Mouse (Mus musculus) liver, embryonic 16.5 days (tissue): ENCODE data around the gene Galnt4. TPM values are rescaled to one million over a fixed set of nuclear protein-coding genes. Genes with fewer than 3 reads are reported as not detected.

Experiments used
- ATAC-seq: fragments of 200-750 bp; cut with Nextera tagmentation; 2 replicates; pipeline ENCODE4 v1.8.0; 2017; ENCODE audit warnings: low read depth, mild to moderate bottlenecking, moderate number of reproducible peaks, moderate library complexity
- H3K27ac ChIP-seq: fragments of 300-500 bp; sonication (generic); 2 replicates; pipeline ENCODE4 v1.5.1; 2014; ENCODE audit warnings: mild to moderate bottlenecking, low read length
- H3K27me3 ChIP-seq: fragments of 300-500 bp; sonication (generic); 2 replicates; pipeline ENCODE4 v1.6.1; 2014; ENCODE audit warnings: low read depth, low read length, mixed read lengths; ENCODE audit not compliant: control insufficient read depth, insufficient read depth
- H3K36me3 ChIP-seq: fragments of 300-500 bp; sonication (generic); 2 replicates; pipeline ENCODE4 v1.6.1; 2014; ENCODE audit warnings: mild to moderate bottlenecking; ENCODE audit not compliant: control insufficient read depth, insufficient read depth
- H3K4me1 ChIP-seq: fragments of 300-500 bp; sonication (generic); 2 replicates; pipeline ENCODE4 v1.6.1; 2014; ENCODE audit warnings: low read depth, low read length, mixed read lengths; ENCODE audit not compliant: control insufficient read depth
- H3K4me2 ChIP-seq: fragments of 300-500 bp; sonication (generic); 2 replicates; pipeline ENCODE4 v1.6.1; 2014; ENCODE audit warnings: low read depth, low read length, mixed read lengths
- H3K4me3 ChIP-seq: fragments of 300-500 bp; sonication (generic); 2 replicates; pipeline ENCODE4 v1.5.1; 2014; ENCODE audit warnings: low read depth, mild to moderate bottlenecking, low read length
- H3K9ac ChIP-seq: fragments of 300-500 bp; sonication (generic); 2 replicates; pipeline ENCODE4 v1.6.1; 2014; ENCODE audit warnings: low read depth, low read length
- H3K9me3 ChIP-seq: fragments of 300-500 bp; sonication (generic); replicated peaks from 2 replicates; pipeline ENCODE4 v1.6.1; 2016; ENCODE audit warnings: low read length; ENCODE audit not compliant: control insufficient read depth
- WGBS: fragments of 180-500 bp; shearing (Covaris S2); extraction: QIAGEN DNeasy Blood & Tissue Kit; methylation state at CpG from one replicate; pipeline ENCODE4 v1.1.7; 2014; ENCODE audit not compliant: insufficient replicate concordance; 5-methylcytosine and 5-hydroxymethylcytosine counted together
- polyA plus RNA-seq: library from polyadenylated mRNA; unstranded; fragments of >200 nt; fragmentation: Nextera tagmentation; extraction: Ambion mirVana; gene quantifications from 2 replicates; pipeline ENCODE4 v1.2.1, GENCODE M21; 2015

Galnt4 gene
- polyA plus RNA-seq, 1 experiment from 2014 or later, result 3.1 TPM

DNA sequence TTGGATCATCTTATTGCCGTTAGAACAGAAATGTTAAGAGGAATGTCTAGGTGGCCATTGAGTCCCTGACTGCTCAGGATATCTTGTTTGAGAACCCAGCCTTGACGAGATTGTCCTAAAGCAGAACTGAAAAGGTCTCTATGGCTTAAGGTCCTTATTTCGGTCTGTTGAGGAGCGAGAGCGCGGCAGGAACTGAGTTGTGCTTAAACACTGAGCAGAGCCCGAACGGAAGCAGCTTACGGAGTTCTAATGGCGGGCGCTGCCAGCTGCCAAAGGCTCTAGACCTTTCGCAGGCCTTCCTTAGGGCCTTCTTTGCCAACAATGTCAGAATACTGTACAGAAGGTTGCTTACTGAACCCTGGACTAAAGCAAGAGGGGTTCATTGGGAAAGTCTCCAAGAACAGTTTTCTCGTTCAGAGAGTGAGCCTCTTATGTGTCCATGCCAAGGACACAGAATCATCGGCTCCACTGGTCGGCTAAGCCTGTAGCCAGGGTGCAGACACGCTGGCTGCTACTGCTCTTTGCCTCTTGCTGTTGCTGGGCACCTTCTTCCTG is 25.4 kb downstream of the Galnt4 start:
- no peaks in the 10 kb centered on the region for H3K36me3 ChIP-seq
- ATAC-seq, result no peak
- H3K27me3 ChIP-seq, result no peaks in the 10 kb centered on the region
- no peak overlapping the region for H3K4me3 ChIP-seq
- H3K4me1 ChIP-seq, result no peaks in the 10 kb centered on the region
- no peak overlapping the region for H3K4me2 ChIP-seq
- WGBS, result 81% methylated on average over 16 of the region's 16 CpGs
- H3K9ac ChIP-seq, result no peak overlapping the region
- no peak overlapping the region for H3K27ac ChIP-seq
- H3K9me3 ChIP-seq, result no peaks in the 10 kb centered on the region

- Histone ChIP-seq H3K4me2 (no peak overlapping the region), H3K36me3 (no peaks in the 10 kb centered on the region), H3K9me3 (no peaks in the 10 kb centered on the region), H3K27me3 (no peaks in the 10 kb centered on the region), H3K4me1 (no peaks in the 10 kb centered on the region), H3K9ac (no peak overlapping the region), H3K27ac (no peak overlapping the region), H3K4me3 (no peak overlapping the region)
- ATAC-seq, result no peak
- 50% methylated on average over 5 of the region's 5 CpGs for WGBS
Observed at GRCm38 (mm10) chr10:99136337-99136736, 28.4 kb downstream of the Galnt4 start.

GRCm38 (mm10) chr10:99145611-99146010 is 37.7 kb downstream of the Galnt4 start:
- H3K27ac ChIP-seq, result no peak overlapping the region
- no peaks in the 10 kb centered on the region for H3K27me3 ChIP-seq
- ATAC-seq, result no peak
- H3K4me1 ChIP-seq, result no peaks in the 10 kb centered on the region
- H3K9ac ChIP-seq, result no peak overlapping the region
- no peaks in the 10 kb centered on the region for H3K36me3 ChIP-seq
- no peaks in the 10 kb centered on the region for H3K9me3 ChIP-seq
- no peak overlapping the region for H3K4me2 ChIP-seq
- 62% methylated on average over 8 of the region's 8 CpGs for WGBS
- no peak overlapping the region for H3K4me3 ChIP-seq

- Histone ChIP-seq H3K36me3 (no peaks in the 10 kb centered on the region), H3K4me3 (no peak overlapping the region), H3K9me3 (no peaks in the 10 kb centered on the region), H3K4me2 (no peak overlapping the region), H3K4me1 (peaks cover 7% of the 10 kb centered on the region), H3K27ac (no peak overlapping the region), H3K9ac (no peak overlapping the region), H3K27me3 (no peaks in the 10 kb centered on the region)
- ATAC-seq, result no peak
- 70% methylated on average over 8 of the region's 8 CpGs for WGBS
Observed at GRCm38 (mm10) chr10:99146596-99146995, 38.6 kb downstream of the Galnt4 start.

- Histone ChIP-seq H3K27ac (no peak overlapping the region), H3K4me2 (no peak overlapping the region), H3K27me3 (no peaks in the 10 kb centered on the region), H3K4me1 (peaks cover 8% of the 10 kb centered on the region), H3K36me3 (no peaks in the 10 kb centered on the region), H3K4me3 (no peak overlapping the region), H3K9me3 (no peaks in the 10 kb centered on the region), H3K9ac (no peak overlapping the region)
- no peak for ATAC-seq
- WGBS, result 82% methylated on average over 6 of the region's 6 CpGs
Observed at GRCm38 (mm10) chr10:99150016-99150415, 42.1 kb downstream of the Galnt4 start.

DNA sequence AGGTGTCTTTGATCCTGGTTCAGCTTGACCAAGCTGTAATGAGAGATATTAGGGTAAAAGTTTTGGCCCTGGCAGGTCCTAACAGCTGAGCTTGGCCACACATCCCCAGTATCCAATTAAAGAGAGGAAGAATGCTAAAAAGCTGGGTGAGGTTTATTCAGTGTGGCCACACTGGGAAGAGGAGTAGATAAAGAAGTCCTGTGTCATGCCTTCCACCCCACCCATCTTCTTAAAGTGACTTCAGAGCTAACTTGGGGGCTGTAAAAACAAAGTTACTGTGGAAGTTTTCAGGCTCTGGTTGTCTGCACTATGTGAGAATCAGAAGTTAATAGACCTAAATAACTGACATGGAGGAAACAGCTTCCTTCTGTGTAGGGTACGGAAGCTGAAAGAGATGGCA is 43.6 kb downstream of the Galnt4 start:
- no peaks in the 10 kb centered on the region for H3K36me3 ChIP-seq
- H3K27ac ChIP-seq, result peak overlapping the region; percentile 15; the same call in 1 of the 2 replicates
- H3K4me1 ChIP-seq, result peaks cover 8% of the 10 kb centered on the region
- peak; percentile 59 for ATAC-seq
- peak overlapping the region; percentile 34; the same call in 1 of the 2 replicates for H3K4me2 ChIP-seq
- 82% methylated on average over 1 of the region's 1 CpGs for WGBS
- no peaks in the 10 kb centered on the region for H3K27me3 ChIP-seq
- H3K9ac ChIP-seq, result no peak overlapping the region
- no peaks in the 10 kb centered on the region for H3K9me3 ChIP-seq
- H3K4me3 ChIP-seq, result no peak overlapping the region

- Histone ChIP-seq H3K36me3 (no peaks in the 10 kb centered on the region), H3K4me2 (no peak overlapping the region), H3K4me1 (peaks cover 8% of the 10 kb centered on the region), H3K4me3 (no peak overlapping the region), H3K27ac (no peak overlapping the region), H3K9me3 (no peaks in the 10 kb centered on the region), H3K27me3 (no peaks in the 10 kb centered on the region), H3K9ac (no peak overlapping the region)
- 82% methylated on average over 6 of the region's 6 CpGs for WGBS
- no peak for ATAC-seq
Observed at GRCm38 (mm10) chr10:99152063-99152462, 44.1 kb downstream of the Galnt4 start.

DNA sequence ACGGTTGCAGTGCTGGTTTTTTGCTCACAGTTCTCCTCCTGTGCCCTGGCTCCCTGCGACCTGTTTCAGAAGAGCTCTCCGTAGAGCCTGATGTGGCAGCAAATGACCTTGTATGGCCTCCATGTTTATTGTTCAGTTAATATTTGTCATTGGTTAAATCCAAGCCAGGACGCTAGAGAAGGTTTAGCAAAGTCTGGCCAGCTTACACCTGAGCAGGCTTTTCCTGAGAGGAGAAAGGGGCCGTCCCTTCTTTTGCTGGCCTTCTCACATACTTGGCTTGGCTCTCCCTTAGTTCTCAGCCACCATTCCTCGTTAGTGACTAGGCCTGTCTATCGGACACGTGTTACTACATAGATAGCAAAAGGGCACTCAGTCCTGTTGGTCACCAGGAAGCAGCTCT is 46.7 kb downstream of the Galnt4 start:
- no peaks in the 10 kb centered on the region for H3K9me3 ChIP-seq
- peak; percentile 59 for ATAC-seq
- no peak overlapping the region for H3K4me3 ChIP-seq
- H3K36me3 ChIP-seq, result no peaks in the 10 kb centered on the region
- H3K9ac ChIP-seq, result no peak overlapping the region
- 64% methylated on average over 8 of the region's 8 CpGs for WGBS
- no peak overlapping the region for H3K4me2 ChIP-seq
- H3K4me1 ChIP-seq, result peaks cover 8% of the 10 kb centered on the region
- no peak overlapping the region for H3K27ac ChIP-seq
- H3K27me3 ChIP-seq, result no peaks in the 10 kb centered on the region

DNA sequence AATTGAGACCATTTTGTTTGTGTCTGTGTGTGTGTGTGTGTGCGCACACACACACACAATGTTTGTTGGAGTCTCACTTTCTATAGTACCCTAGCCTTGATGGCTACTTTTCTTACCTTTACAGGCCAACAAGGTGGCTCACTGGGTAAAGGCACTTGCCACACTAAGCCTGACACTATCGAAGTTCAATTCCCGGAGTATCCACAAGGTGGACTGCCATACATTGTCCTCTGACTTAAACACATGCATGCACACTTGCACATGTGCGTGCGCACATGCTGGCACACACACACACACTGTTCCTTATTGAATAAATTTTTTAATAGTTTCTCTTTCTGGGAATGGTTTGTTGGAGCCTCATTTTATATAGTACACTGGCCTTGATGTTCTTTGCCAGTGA is 48.8 kb downstream of the Galnt4 start:
- no peaks in the 10 kb centered on the region; the same call in 1 of the 2 replicates for H3K36me3 ChIP-seq
- no peaks in the 10 kb centered on the region for H3K4me1 ChIP-seq
- no peaks in the 10 kb centered on the region for H3K27me3 ChIP-seq
- H3K27ac ChIP-seq, result no peak overlapping the region
- H3K4me3 ChIP-seq, result no peak overlapping the region
- H3K4me2 ChIP-seq, result no peak overlapping the region
- ATAC-seq, result no peak
- 73% methylated on average over 5 of the region's 5 CpGs for WGBS
- H3K9me3 ChIP-seq, result no peaks in the 10 kb centered on the region
- H3K9ac ChIP-seq, result no peak overlapping the region
